In the genomic region with DNA sequence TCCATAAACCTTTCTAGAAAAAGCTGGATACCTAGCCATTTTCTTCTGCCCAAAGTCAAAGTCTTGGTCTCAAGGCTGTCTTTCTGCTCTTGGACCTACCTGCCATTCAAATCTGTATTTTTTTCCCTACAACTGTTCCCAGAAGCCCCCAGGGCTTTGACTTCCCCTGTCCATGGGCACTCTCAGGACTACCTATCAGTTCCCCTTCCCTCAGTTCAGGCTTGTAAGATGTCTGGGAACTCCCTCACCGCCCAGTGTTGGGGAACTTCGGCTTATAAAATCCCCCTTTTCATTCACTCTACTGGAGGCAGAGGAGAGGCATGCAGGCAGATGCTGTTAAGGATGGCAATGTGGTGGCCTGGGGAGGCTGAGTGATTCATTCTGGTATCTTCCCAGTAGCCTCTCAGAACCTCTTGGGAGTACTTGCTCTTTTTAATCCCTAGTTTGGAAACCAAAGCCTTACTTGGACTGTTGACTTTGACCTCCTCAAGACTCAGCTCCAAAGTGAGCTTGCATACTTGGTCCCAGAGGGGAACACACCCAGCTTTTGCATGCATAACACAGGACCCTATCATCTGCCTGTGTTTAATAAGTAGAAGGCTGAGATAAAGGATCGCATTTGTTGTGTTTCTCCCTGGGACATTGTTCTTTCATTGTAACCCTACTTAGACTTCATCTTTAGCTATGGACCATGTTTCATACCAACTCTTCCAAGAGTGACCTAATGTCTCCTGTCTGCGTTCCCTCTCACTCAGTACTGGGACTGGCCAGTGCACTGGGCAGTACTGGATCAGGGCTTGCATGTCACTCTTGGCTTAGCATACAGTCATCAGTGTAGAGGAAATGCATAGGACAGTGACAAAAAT, we compare ENCODE assay signal across 21 mouse cellular contexts. TPM values are rescaled to one million over a fixed set of nuclear protein-coding genes. Genes with fewer than 3 reads are reported as not detected.
DNase-seq lines count a peak whose midpoint lies in the region; ATAC-seq and TF ChIP-seq lines count a peak whose summit lies in the region.
"Had no signal": no experiment of that assay in that cellular context is flagged by ENCODE, and none has a peak within 500 bp of the region (broad histone marks: within the 10 kb centered on the region; RNA-seq: fewer than 3 reads in every experiment).

No protein-coding gene starts in this region.

- no peak for TF ChIP-seq CTCF in kidney, adult 2 months (conservative IDR thresholded peaks at IDR 0.05; ENCODE audit: insufficient read depth, insufficient read length, low read depth, low read length)
- TF ChIP-seq CTCF in thymus, adult 2 months (IDR thresholded peaks at IDR 0.05; ENCODE audit: borderline replicate concordance, control insufficient read depth, extremely low read depth, insufficient read depth, low read length, poor library complexity), result no peak
- TF ChIP-seq CTCF in stomach, postnatal 0 days (IDR thresholded peaks at IDR 0.05; ENCODE audit: low read depth), result no peak

- no peaks in the 10 kb centered on the region for H3K27me3 ChIP-seq in kidney, adult 2 months (replicated peaks; ENCODE audit: control insufficient read depth, insufficient read depth, low read length)
- H3K27me3 ChIP-seq in thymus, adult 2 months (ENCODE audit: control insufficient read depth, insufficient read depth, low read length), result no peaks in the 10 kb centered on the region
- no peaks in the 10 kb centered on the region for H3K27me3 ChIP-seq in stomach, postnatal 0 days (ENCODE audit: control insufficient read depth, insufficient read depth, low read length)
- H3K27me3 ChIP-seq: embryonic facial prominence, embryonic 15.5 days; hindbrain, embryonic 12.5 days; limb, embryonic 15.5 days; neural tube, embryonic 13.5 days had no signal

- no peaks in the 10 kb centered on the region for H3K36me3 ChIP-seq in kidney, adult 2 months (ENCODE audit: control insufficient read depth, insufficient read depth, low read length)
- no peaks in the 10 kb centered on the region for H3K36me3 ChIP-seq in thymus, adult 2 months (ENCODE audit: control insufficient read depth, insufficient read depth, low read length)
- H3K36me3 ChIP-seq in stomach, postnatal 0 days (ENCODE audit: control insufficient read depth, insufficient read depth, low read length), result no peaks in the 10 kb centered on the region
- H3K36me3 ChIP-seq: embryonic facial prominence, embryonic 15.5 days; hindbrain, embryonic 12.5 days; limb, embryonic 15.5 days; neural tube, embryonic 13.5 days had no signal

- H3K4me3 ChIP-seq in kidney, adult 2 months (ENCODE audit: insufficient read depth, low read depth, low read length), result no peak overlapping the region
- no peak overlapping the region for H3K4me3 ChIP-seq in thymus, adult 2 months (ENCODE audit: control insufficient read depth, insufficient read depth, low read length)
- no peak overlapping the region for H3K4me3 ChIP-seq in stomach, postnatal 0 days (ENCODE audit: low read depth, low read length)
- H3K4me3 ChIP-seq: embryonic facial prominence, embryonic 15.5 days; forebrain, embryonic 10.5 days; hindbrain, embryonic 12.5 days; limb, embryonic 15.5 days; neural tube, embryonic 13.5 days had no signal

- no peaks in the 10 kb centered on the region for H3K9me3 ChIP-seq in stomach, postnatal 0 days (ENCODE audit: control insufficient read depth, low read length)
- H3K9me3 ChIP-seq: embryonic facial prominence, embryonic 15.5 days; forebrain, embryonic 10.5 days; G1E; hindbrain, embryonic 12.5 days; limb, embryonic 15.5 days; neural tube, embryonic 13.5 days had no signal

- TF ChIP-seq EP300 in stomach, postnatal 0 days (optimal IDR thresholded peaks at IDR 0.05), result no peak

- H3K27ac ChIP-seq in kidney, adult 2 months (ENCODE audit: insufficient read depth, low read depth, low read length), result no peak overlapping the region
- H3K27ac ChIP-seq in thymus, adult 2 months (ENCODE audit: control insufficient read depth, insufficient read depth, low read length), result peak overlapping the region; percentile 1; the same call in 1 of the 2 replicates
- H3K27ac ChIP-seq in stomach, postnatal 0 days (replicated peaks), result peak overlapping the region; percentile 88
- H3K27ac ChIP-seq: embryonic facial prominence, embryonic 15.5 days; forebrain, embryonic 10.5 days; hindbrain, embryonic 12.5 days; limb, embryonic 15.5 days; neural tube, embryonic 13.5 days had no signal

- 0 out of 2 replicates have a peak overlapping the region, but pooled peaks have one; percentile 1 for H3K4me2 ChIP-seq in stomach, postnatal 0 days (replicated peaks; ENCODE audit: low read depth)
- H3K4me2 ChIP-seq: embryonic facial prominence, embryonic 15.5 days; hindbrain, embryonic 12.5 days; limb, embryonic 15.5 days; neural tube, embryonic 13.5 days had no signal

- DNase-seq in kidney, adult 2 months, result peak; percentile 35
- no peak for DNase-seq in kidney, postnatal 10 days
- no peak for DNase-seq in thymus, adult 2 months
- no peak for DNase-seq in thymus, postnatal 14 days
- DNase-seq in induced T-regulatory cell, adult 2 months (ENCODE audit: low read depth), result peak; percentile 69
- DNase-seq in stomach, postnatal 0 days (ENCODE audit: low spot score), result no peak
- no peak for DNase-seq in spleen, postnatal 36 days (ENCODE audit: low spot score in 2 of 2)
- DNase-seq in embryo, embryonic 10 days (ENCODE audit: low spot score), result no peak
- DNase-seq: adrenal gland, postnatal 10 days; cerebellum, adult 18-20 months; gastrocnemius, postnatal 10 days; heart, postnatal 10 days; kidney, postnatal 4 days; retina, postnatal 1 day; thymus, postnatal 25 days had no signal

- peak; percentile 80 for ATAC-seq in stomach, postnatal 0 days (ENCODE audit: low FRiP score, low TSS enrichment)

- H3K9ac ChIP-seq in stomach, postnatal 0 days (ENCODE audit: low read length), result no peak overlapping the region
- H3K9ac ChIP-seq: embryonic facial prominence, embryonic 15.5 days; hindbrain, embryonic 12.5 days; limb, embryonic 15.5 days; neural tube, embryonic 13.5 days had no signal

- TF ChIP-seq POLR2A in kidney, adult 2 months (IDR thresholded peaks at IDR 0.05; ENCODE audit: low read depth, low read length), result no peak
- no peak for TF ChIP-seq POLR2A in thymus, adult 2 months (IDR thresholded peaks at IDR 0.05; ENCODE audit: control insufficient read depth, extremely low read depth, insufficient read depth, low read length, poor library complexity)

- peaks cover 33% of the 10 kb centered on the region for H3K4me1 ChIP-seq in kidney, adult 2 months (ENCODE audit: control insufficient read depth, insufficient read depth, low read length)
- peaks cover 70% of the 10 kb centered on the region for H3K4me1 ChIP-seq in thymus, adult 2 months (replicated peaks; ENCODE audit: control insufficient read depth, insufficient read depth, low read length)
- H3K4me1 ChIP-seq in stomach, postnatal 0 days (replicated peaks; ENCODE audit: control insufficient read depth, insufficient read depth), result peaks cover 19% of the 10 kb centered on the region

- 86% methylated on average over 4 of the region's 4 CpGs for WGBS in kidney, adult 2 months
- WGBS in thymus, adult 2 months, result 94% methylated on average over 4 of the region's 4 CpGs
- WGBS in stomach, postnatal 0 days, result 66% methylated on average over 4 of the region's 4 CpGs

RNA-seq across cellular contexts. Expression of a gene that starts 27.0 kb away (rescaled TPM):
- polyA plus RNA-seq in kidney, adult 2 months (2012; rRNA removed), result 19.1 and 23.7 TPM in 2 replicates
- polyA plus RNA-seq in thymus, adult 2 months (2012; rRNA removed), result 106 and 122 TPM in 2 replicates
- polyA plus RNA-seq in stomach, postnatal 0 days (2015; fragmentation: Nextera tagmentation; extraction: Ambion mirVana), result 41.4 and 41.7 TPM in 2 replicates

Comparison
In these comparisons a context has a peak if more than half of its experiments do, and no peak if none do; other contexts are left out.
1. DNase-seq: peak in kidney, adult 2 months (single experiment) and induced T-regulatory cell, adult 2 months (single experiment); none in kidney, postnatal 10 days (single experiment), thymus, adult 2 months (single experiment), thymus, postnatal 14 days (single experiment), stomach, postnatal 0 days (single experiment), spleen, postnatal 36 days (0 of 2) and embryo, embryonic 10 days (single experiment).